Mouse (Mus musculus) lung, adult 2 months (tissue): ENCODE measurements around the gene Gm527.

Experiments used
- CTCF ChIP-seq: fragments of 200-500 bp; IDR thresholded peaks from 2 replicates; pipeline ENCODE4 v1.5.1; 2011; ENCODE audit warnings: mild to moderate bottlenecking, low read length, control low read depth; ENCODE audit not compliant: insufficient read depth
- POLR2A ChIP-seq: fragments of 200-500 bp; IDR thresholded peaks from 2 replicates; pipeline ENCODE4 v1.6.1; 2011; ENCODE audit warnings: low read depth, mild to moderate bottlenecking, control low read depth, low read length, borderline replicate concordance; ENCODE audit errors: extremely low read depth

GRCm38 (mm10) chr12:64902506-64902905 is 15.2 kb upstream of the Gm527 start:
- TF ChIP-seq CTCF (no peak), POLR2A (no peak)
